Mouse (Mus musculus): ENCODE data around the gene Pxn. TPM values are rescaled to one million over a fixed set of nuclear protein-coding genes. Genes with fewer than 3 reads are reported as not detected.
"Not testable (repeated sequence)": the region's sequence is repeated elsewhere in the genome, so short reads cannot be mapped to it uniquely, and the experiment has no call there.

Pxn gene
- polyA plus RNA-seq, 1 experiment from 2014 or later, result 45.3 TPM

DNA sequence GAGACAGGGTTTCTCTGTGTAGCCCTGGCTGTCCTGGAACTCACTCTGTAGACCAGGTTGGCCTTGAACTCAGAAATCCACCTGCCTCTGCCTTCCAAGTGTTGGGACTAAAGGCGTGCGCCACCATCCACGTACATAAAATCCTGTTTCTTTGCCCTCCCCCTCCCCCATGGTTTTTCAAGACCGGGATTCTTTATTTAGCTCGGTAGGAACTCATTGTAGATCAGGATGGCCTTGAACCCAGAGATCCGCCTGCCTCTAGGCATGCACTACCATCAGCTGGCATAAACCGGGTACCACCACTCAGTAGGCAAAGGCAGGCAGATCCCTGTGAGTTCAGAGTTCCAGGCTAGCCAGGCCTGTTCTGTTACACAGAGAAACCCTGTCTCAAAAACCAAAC lies 10.4 kb downstream of the Pxn start:
- WGBS, result 93% methylated on average over 7 of the region's 7 CpGs
- Histone ChIP-seq H3K9me3 (replicated peaks) (no peaks in the 10 kb centered on the region), H3K27me3 (ENCODE audit: low read depth, poor library complexity, severe bottlenecking) (no peaks in the 10 kb centered on the region), H3K4me1 (peaks cover 45% of the 10 kb centered on the region), H3K36me3 (peaks cover 55% of the 10 kb centered on the region), H3K4me3 (no peak overlapping the region), H3K27ac (0 out of 2 replicates have a peak overlapping the region, but pooled peaks have one; percentile 54)
- DNase-seq (ENCODE audit: low spot score), result no peak

DNA sequence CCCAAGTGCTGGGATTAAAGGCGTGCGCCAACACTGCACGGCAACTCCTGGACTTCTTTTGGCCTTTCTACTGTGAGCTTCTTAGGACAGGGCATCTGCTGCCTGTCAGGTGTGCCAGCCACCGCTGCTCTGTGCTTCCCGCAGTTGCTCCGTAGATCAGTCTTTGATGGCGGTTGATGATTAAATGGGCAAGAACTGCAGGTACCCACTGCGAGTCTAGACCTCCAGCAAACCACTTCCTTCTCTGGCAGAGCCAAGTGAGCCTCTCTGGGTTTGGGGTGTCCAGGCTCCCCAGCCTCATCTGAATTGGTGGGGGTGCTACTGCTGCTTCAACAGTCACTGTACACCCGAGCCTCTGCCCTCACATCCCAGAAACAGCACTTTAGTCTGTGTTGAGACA lies 11.0 kb downstream of the Pxn start:
- Histone ChIP-seq H3K4me1 (peaks cover 50% of the 10 kb centered on the region), H3K4me3 (no peak overlapping the region), H3K36me3 (peaks cover 53% of the 10 kb centered on the region), H3K9me3 (replicated peaks) (no peaks in the 10 kb centered on the region), H3K27ac (no peak overlapping the region), H3K27me3 (ENCODE audit: low read depth, poor library complexity, severe bottlenecking) (no peaks in the 10 kb centered on the region)
- WGBS, result 95% methylated on average over 9 of the region's 9 CpGs
- DNase-seq (ENCODE audit: low spot score), result no peak

DNA sequence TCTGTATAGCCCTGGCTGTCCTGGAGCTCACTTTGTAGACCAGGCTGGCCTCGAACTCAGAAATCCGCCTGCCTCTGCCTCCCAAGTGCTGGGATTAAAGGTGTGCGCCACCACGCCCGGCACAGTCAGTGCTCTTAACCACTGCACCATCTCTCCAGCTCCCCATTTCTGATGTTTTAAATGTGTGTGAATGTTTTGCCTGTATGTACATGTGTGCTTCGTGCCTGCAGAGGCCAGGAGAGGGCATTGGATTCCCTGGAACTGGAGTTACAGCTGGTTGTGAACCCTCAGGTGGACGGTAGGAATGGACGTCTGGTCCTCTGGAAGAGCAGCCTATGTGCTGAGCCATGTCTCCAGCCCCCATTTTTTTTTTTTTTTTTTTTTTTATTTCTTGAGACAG lies 11.7 kb downstream of the Pxn start:
- not testable (repeated sequence) for H3K4me3 ChIP-seq
- peaks cover 57% of the 10 kb centered on the region for H3K4me1 ChIP-seq

DNA sequence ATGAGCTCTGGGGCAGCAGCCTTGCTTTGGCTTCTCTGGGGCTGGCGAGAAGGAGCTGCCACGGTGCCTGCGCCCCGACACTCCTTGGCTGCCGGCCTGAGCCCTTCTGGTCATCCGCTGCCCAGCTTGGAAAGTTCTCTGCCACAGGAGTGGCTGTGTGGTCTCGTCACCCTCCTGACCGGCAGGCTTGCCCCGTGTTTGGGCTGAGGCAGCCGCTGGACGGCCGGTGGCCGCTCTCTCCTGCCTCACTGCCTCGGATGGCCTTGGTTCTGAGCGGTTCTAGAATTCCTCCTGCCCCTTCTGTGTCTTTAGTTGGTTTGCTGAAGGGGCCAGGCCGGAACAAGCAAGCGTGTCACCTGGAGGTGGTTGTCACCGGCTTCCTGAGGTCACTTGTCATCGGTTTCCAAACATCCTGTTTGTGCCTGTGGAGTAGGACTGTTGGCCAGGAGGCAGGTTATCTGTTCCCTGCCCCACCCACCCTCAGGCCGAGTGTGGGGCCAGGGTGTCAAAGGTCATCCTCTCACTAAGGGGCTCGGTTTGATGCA lies 13.9 kb downstream of the Pxn start:
- WGBS, result 59% methylated on average over 21 of the region's 21 CpGs

More for the DNA sequence above, 11.7 kb downstream of the Pxn start:
- not testable (repeated sequence) for H3K27ac ChIP-seq; H3K27me3 ChIP-seq (ENCODE audit: low read depth, poor library complexity, severe bottlenecking); H3K9me3 ChIP-seq (replicated peaks); DNase-seq (ENCODE audit: low spot score)
- 96% methylated on average over 8 of the region's 8 CpGs for WGBS
- H3K36me3 ChIP-seq, result peaks cover 45% of the 10 kb centered on the region

DNA sequence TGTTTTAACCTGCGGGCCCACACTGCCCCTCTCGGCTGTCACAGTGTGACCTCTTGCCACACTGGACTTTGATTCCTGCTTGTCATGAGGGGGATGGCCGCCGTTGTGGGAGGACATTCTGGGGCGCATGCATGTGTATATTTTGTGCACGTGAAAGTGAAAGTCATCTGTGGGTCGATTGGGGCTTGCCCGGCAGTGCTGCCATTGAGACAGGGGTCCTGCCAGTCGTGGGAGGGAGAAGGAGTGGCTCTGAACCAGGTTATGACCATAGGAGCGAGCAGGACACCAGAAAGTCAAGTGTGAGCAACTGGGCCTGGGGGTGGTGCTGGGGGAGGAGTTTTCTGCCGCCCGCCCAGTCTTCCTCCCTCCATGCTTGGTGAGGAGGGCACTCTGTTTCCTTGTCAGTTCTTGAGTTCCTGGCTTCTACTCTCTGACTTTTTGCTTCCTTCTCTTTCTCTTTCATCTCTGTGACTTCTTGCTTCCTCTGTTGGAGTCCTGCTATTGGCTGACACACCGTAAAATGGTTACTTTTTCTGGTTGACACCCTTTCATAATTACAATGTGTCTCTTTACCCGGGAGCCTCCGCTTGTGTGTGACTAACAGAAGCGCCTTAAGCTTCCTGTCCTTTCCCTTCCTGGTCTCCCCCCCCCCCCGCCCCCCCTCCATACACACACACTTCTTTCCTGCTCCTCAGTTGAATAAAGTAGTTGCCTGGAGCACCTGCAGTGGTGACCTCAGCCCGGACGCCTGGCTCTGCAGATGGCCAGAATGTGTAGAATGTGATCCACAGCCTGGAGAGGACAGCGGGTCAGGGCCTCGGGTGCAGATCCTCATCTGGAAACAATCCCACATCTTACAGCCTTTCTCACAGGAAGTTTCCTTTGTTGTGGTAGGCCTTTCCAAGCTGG lies 15.3 kb downstream of the Pxn start:
- peak; percentile 65 for DNase-seq (ENCODE audit: low spot score)
- 52% methylated on average over 21 of the region's 21 CpGs for WGBS
- H3K27ac ChIP-seq, result peak overlapping the region; percentile 86
- H3K4me1 ChIP-seq, result peaks cover 69% of the 10 kb centered on the region
- no peaks in the 10 kb centered on the region for H3K9me3 ChIP-seq (replicated peaks)
- H3K27me3 ChIP-seq (ENCODE audit: low read depth, poor library complexity, severe bottlenecking), result no peaks in the 10 kb centered on the region
- H3K4me3 ChIP-seq, result peak overlapping the region; percentile 14
- H3K36me3 ChIP-seq, result peaks cover 29% of the 10 kb centered on the region

More for the DNA sequence above, 13.9 kb downstream of the Pxn start:
- DNase-seq (ENCODE audit: low spot score), result no peak
- peak overlapping the region; percentile 86 for H3K27ac ChIP-seq
- no peaks in the 10 kb centered on the region for H3K9me3 ChIP-seq (replicated peaks)
- H3K4me1 ChIP-seq, result peaks cover 59% of the 10 kb centered on the region
- H3K4me3 ChIP-seq, result no peak overlapping the region
- peaks cover 37% of the 10 kb centered on the region for H3K36me3 ChIP-seq
- no peaks in the 10 kb centered on the region for H3K27me3 ChIP-seq (ENCODE audit: low read depth, poor library complexity, severe bottlenecking)

DNA sequence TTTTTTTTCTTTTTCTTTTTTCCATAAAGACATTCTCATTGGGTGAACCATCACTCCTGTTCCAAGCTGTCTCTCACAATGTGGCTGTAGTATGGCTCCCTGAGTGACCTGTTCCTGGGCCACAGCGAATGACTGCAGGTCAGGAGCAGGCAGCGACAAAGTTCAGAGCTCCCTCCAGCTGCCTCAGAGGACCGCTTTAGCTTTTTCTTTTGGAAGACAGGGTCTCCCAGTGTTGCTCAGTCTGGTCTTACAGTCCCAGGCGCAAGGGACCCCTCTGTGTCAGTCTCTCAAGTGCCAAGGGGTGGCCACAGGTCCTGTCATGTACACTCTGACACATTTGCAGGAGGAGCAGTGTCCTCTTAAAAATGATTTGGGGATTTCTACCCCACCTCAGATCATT lies 16.1 kb downstream of the Pxn start:
- peaks cover 73% of the 10 kb centered on the region for H3K4me1 ChIP-seq
- no peaks in the 10 kb centered on the region for H3K27me3 ChIP-seq (ENCODE audit: low read depth, poor library complexity, severe bottlenecking)
- H3K4me3 ChIP-seq, result no peak overlapping the region
- H3K36me3 ChIP-seq, result peaks cover 22% of the 10 kb centered on the region
- no peak for DNase-seq (ENCODE audit: low spot score)
- 72% methylated on average over 4 of the region's 4 CpGs for WGBS
- peak overlapping the region; percentile 86 for H3K27ac ChIP-seq
- H3K9me3 ChIP-seq (replicated peaks), result no peaks in the 10 kb centered on the region

DNA sequence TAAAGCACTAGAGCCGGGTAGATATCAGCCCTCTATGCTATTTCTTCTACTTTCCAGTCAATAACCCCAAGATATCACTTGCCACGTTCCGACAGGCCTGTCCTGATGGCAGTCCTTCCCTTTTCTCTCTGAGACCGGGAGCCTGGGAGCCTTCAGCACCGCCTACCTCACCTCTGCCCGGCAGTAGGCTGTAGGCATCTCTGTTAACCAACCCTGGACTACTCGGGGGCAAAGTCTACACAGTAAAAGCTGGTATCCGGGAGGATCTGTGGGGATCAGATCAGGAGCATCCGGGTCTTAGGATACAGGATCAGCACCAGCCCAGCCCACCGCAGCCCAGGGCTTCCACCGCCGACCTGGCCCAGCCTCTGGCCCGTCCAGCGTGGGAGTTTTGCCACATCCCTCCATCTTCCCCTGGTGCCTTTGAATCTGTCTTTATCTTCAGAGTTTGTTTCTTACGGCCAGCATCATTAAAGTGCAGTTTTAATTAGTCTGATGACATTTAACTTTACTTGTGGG lies 16.6 kb downstream of the Pxn start:
- WGBS, result 72% methylated on average over 15 of the region's 15 CpGs
- Histone ChIP-seq H3K4me3 (no peak overlapping the region), H3K4me1 (peaks cover 76% of the 10 kb centered on the region), H3K27me3 (ENCODE audit: low read depth, poor library complexity, severe bottlenecking) (no peaks in the 10 kb centered on the region), H3K36me3 (peaks cover 20% of the 10 kb centered on the region), H3K9me3 (replicated peaks) (no peaks in the 10 kb centered on the region), H3K27ac (peak overlapping the region; percentile 86)
- no peak for DNase-seq (ENCODE audit: low spot score)

DNA sequence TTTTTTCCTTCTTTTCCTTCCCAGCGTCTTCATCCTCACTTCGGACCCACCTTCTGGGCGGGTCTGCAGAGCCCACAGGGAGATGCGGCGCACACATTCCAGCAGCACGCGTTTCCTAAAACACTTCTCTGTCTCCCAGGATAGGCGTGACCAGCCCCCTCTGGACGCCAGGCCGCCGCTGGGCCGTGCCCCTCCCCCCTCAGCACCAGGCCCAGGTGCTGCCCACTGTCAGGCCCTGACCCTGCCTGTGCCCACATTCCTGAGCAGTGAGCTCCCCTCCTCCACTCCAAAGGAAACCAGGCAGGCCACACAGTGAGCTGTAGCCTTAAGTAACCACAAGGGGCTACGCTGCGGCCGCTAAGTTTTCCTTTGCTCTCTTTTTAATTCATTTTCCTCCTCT lies 17.5 kb downstream of the Pxn start:
- Histone ChIP-seq H3K4me3 (peak overlapping the region; percentile 36), H3K36me3 (peaks cover 11% of the 10 kb centered on the region; the same call in 1 of the 2 replicates), H3K4me1 (peaks cover 84% of the 10 kb centered on the region), H3K27ac (peak overlapping the region; percentile 86), H3K9me3 (replicated peaks) (no peaks in the 10 kb centered on the region), H3K27me3 (ENCODE audit: low read depth, poor library complexity, severe bottlenecking) (no peaks in the 10 kb centered on the region)
- 4% methylated on average over 15 of the region's 15 CpGs for WGBS
- DNase-seq (ENCODE audit: low spot score), result peak; percentile 78

DNA sequence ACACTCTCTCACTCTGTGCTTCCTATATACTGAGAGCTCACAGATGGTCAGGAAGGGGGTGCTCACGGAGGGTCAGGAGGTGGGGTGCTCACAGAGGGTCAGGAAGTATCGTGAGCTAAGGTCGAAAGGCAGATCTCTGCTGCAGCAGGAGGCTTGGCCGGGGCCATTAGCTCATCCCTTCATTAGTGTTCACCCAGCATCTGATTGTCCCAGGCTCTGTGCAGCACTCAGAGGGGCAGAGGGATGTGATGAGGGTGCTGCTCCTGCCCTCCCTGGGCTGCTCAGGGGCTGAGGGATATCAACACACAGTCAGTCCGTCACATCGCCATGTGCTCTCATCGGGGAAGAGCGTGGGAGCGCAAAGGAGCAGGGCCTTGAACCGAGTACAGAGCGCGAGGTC lies 18.0 kb downstream of the Pxn start:
- H3K4me1 ChIP-seq, result peaks cover 89% of the 10 kb centered on the region
- H3K36me3 ChIP-seq, result 0 out of 2 replicates have a peak, but pooled peaks cover 8% of the 10 kb centered on the region
- 41% methylated on average over 12 of the region's 12 CpGs for WGBS
- no peaks in the 10 kb centered on the region for H3K9me3 ChIP-seq (replicated peaks)
- peak overlapping the region; percentile 36 for H3K4me3 ChIP-seq
- H3K27ac ChIP-seq, result peak overlapping the region; percentile 86
- DNase-seq (ENCODE audit: low spot score), result no peak
- no peaks in the 10 kb centered on the region for H3K27me3 ChIP-seq (ENCODE audit: low read depth, poor library complexity, severe bottlenecking)

DNA sequence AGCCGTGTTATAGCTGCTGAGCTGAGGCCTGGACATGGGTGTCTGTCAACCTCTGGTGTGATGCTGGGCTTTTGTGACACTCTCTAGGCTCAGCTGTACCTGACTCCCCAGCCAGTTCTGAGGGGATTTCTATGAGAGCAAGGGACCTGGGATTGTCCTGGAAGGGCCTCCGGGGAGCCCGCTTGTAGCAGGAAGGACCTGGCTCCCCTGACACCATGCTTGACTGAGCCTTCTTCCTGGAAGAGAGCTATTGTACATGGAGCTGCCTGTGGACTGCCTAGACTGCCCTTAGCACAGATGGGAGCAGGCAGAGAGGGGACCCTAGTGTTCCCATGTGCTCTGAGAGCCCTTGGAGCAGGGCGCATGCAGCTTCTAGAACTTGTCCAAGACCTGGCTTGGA lies 18.9 kb downstream of the Pxn start:
- 93% methylated on average over 4 of the region's 4 CpGs for WGBS

DNA sequence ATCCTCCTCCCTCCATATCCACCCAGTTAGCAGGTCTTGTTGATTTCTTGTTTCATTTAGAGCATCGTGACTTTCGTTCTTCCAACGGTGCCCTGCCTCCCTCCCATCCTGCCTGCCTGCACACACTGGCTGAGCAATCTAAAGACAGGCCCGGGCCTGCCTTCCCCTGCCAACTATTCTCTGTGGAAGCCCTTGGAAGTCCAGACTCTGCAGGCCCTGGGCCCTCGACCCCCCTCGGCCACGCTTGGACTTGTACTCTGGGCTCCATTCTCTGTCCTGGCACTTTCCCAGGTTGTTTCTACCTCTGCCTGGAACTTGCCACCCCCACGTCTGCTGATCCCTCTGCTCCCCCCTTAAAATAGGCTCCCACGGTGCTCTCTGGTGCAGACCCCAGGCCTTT lies 19.5 kb downstream of the Pxn start:
- 84% methylated on average over 9 of the region's 9 CpGs for WGBS
- H3K36me3 ChIP-seq, result 0 out of 2 replicates have a peak, but pooled peaks cover 5% of the 10 kb centered on the region
- H3K27ac ChIP-seq, result peak overlapping the region; percentile 86
- H3K4me3 ChIP-seq, result no peak overlapping the region
- H3K27me3 ChIP-seq (ENCODE audit: low read depth, poor library complexity, severe bottlenecking), result no peaks in the 10 kb centered on the region
- H3K9me3 ChIP-seq (replicated peaks), result no peaks in the 10 kb centered on the region
- DNase-seq (ENCODE audit: low spot score), result no peak
- peaks cover 92% of the 10 kb centered on the region for H3K4me1 ChIP-seq

More for the DNA sequence above, 18.9 kb downstream of the Pxn start:
- H3K36me3 ChIP-seq, result 0 out of 2 replicates have a peak, but pooled peaks cover 5% of the 10 kb centered on the region
- peaks cover 92% of the 10 kb centered on the region for H3K4me1 ChIP-seq
- H3K27me3 ChIP-seq (ENCODE audit: low read depth, poor library complexity, severe bottlenecking), result no peaks in the 10 kb centered on the region
- peak overlapping the region; percentile 86 for H3K27ac ChIP-seq
- no peak for DNase-seq (ENCODE audit: low spot score)
- no peaks in the 10 kb centered on the region for H3K9me3 ChIP-seq (replicated peaks)
- no peak overlapping the region; the same call in 1 of the 2 replicates for H3K4me3 ChIP-seq

DNA sequence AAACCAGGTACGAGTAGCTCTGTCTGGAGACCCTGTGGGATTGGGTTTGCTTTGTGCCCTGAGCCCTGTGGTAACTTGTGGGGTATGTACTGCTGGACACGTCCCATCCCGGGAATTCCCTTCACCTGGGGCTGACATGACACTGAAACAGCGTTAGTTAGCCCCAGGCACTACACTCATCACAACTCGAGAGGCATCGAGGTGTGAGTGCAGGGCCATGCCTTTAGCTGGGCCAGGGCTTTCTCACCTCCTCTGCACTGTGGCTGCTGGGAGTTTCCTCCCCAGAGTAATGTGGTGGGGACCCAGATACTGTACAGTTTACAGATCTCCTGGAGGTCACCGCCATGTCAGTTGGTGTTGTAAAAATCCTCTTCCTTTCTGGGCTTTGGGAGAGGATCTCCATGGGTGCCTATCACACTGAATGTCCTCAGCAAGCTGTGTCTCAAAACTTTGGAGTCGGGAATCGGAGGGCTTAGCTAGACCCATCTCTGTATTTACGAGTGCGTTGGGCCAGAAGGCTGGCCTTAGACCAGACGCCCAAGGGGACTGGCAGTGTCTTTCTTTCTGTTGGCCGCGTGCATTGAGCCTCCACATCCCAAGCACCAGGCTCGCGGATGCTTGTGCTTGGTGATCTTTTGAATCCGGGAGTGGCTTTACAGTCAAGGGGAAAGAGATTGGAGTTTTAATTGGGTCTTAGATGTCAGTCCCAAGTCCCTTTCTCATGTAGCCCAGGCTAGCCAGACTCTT lies 20.2 kb downstream of the Pxn start:
- H3K36me3 ChIP-seq, result 0 out of 2 replicates have a peak, but pooled peaks cover 5% of the 10 kb centered on the region
- H3K27me3 ChIP-seq (ENCODE audit: low read depth, poor library complexity, severe bottlenecking), result no peaks in the 10 kb centered on the region
- 89% methylated on average over 17 of the region's 17 CpGs for WGBS
- H3K27ac ChIP-seq, result peak overlapping the region; percentile 86; the same call in 1 of the 2 replicates
- peaks cover 92% of the 10 kb centered on the region for H3K4me1 ChIP-seq
- H3K9me3 ChIP-seq (replicated peaks), result no peaks in the 10 kb centered on the region
- no peak for DNase-seq (ENCODE audit: low spot score)
- H3K4me3 ChIP-seq, result no peak overlapping the region
